Mouse (Mus musculus): Measurements from ENCODE around the gene Gm11114. TPM values are rescaled to one million over a fixed set of nuclear protein-coding genes. Genes with fewer than 3 reads are reported as not detected.

The Gm11114 gene
- not detected in 2 replicates for polyA plus RNA-seq (2016; fragmentation: Nextera tagmentation; extraction: Ambion mirVana)

DNA sequence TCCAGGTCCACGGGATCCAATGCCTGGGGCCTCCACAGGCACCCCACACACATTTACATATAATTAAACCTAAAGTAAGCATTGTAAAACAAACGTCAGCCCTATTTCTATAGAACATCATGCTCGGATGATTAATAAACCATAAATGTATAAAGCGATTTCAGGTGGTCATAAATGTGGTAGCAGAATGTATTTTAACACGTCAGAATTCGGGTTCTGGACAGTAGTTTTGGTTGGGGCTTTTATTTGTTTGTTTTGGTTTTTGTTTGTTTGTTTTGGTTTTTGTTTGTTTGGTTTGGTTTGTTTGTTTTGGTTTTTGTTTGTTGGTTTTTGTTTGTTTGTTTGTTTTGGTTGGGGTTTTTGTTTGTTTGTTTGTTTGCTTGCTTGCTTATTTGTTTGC, at the start of gene Gm11114:
Gm11114 (plus strand) TSS at position 301 of the 400 bp plus-strand sequence.
- Histone ChIP-seq H3K27ac (no peak within 1 kb of the TSS), H3K4me3 (no peak within 1 kb of the TSS), H3K27me3 (ENCODE audit: insufficient read depth, poor library complexity, severe bottlenecking) (no peaks in the 10 kb centered on the region), H3K4me1 (replicated peaks) (no peaks in the 10 kb centered on the region), H3K9me3 (no peaks in the 10 kb centered on the region), H3K36me3 (no peaks in the 10 kb centered on the region)
- DNase-seq (ENCODE audit: low spot score): no peak
- WGBS: 86% methylated on average over 6 of the region's 6 CpGs

DNA sequence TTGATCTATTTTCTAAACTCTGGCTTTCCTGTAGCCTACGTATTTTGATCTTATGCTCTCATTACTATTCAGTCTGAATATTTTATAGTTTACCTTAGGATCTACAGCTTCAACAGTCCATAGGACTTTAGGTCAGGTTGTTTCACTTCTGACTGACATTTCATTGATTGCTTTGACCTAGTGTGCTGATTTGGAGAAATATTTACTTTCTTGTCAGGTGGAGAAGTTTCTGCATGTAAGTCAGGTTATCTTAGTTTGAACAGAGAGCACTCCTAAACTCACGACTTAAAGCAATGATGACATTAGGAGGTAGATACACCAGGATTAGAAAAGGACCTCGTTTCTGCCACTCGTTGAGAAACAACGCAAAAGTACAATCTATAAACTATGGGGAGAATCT, 45.7 kb upstream of the Gm11114 start:
- Histone ChIP-seq H3K4me3 (no peak overlapping the region), H3K9me3 (no peaks in the 10 kb centered on the region), H3K4me1 (replicated peaks) (no peaks in the 10 kb centered on the region), H3K27ac (no peak overlapping the region), H3K36me3 (no peaks in the 10 kb centered on the region), H3K27me3 (ENCODE audit: insufficient read depth, poor library complexity, severe bottlenecking) (no peaks in the 10 kb centered on the region)
- 89% methylated on average over 5 of the region's 5 CpGs for WGBS
- DNase-seq (ENCODE audit: low spot score): no peak

DNA sequence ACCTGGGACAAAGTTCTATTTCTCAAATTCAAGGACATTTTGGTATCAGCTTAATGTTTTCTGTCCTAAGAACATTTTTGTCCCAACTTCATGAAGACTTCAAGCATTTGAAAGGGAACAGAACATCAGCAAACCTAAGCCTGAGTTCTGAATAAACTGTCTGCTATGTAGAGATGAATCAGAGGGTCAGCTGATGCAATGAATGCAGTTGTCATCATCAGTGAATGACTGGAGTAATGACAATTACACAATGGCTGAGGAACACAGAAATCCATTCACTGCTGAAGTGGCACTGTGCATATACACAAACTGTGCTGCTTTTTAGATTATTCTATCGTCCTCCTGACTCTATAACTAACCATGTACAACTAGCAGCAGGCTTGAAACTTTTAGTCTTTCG, 38.5 kb upstream of the Gm11114 start:
- Histone ChIP-seq H3K9me3 (no peaks in the 10 kb centered on the region), H3K4me3 (no peak overlapping the region)

DNA sequence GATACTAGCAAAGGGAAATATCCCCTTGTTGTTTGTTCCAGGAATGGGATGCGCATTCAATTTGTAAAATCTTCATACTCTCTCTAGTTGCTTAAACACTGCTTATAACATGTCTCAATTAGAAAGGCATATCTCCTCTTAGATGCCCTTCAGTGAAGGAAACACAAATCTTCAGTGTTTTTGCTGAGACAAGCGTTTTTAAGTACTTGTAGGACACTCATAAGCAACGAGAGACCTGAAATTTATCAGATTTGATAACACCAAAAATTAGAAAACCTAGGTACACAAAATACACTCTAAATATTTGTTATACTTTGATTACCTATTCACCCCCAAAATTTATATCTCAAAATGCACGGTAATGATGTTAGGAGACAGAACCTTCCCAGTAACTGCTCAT, 9.7 kb upstream of the Gm11114 start:
- H3K27me3 ChIP-seq (ENCODE audit: insufficient read depth, poor library complexity, severe bottlenecking): no peaks in the 10 kb centered on the region
- no peak for DNase-seq (ENCODE audit: low spot score)
- H3K36me3 ChIP-seq: no peaks in the 10 kb centered on the region
- H3K9me3 ChIP-seq: no peaks in the 10 kb centered on the region
- no peaks in the 10 kb centered on the region for H3K4me1 ChIP-seq (replicated peaks)
- H3K27ac ChIP-seq: no peak overlapping the region
- WGBS: 84% methylated on average over 4 of the region's 4 CpGs
- H3K4me3 ChIP-seq: no peak overlapping the region

More for the DNA sequence above, 38.5 kb upstream of the Gm11114 start:
- Histone ChIP-seq H3K27me3 (ENCODE audit: insufficient read depth, poor library complexity, severe bottlenecking) (no peaks in the 10 kb centered on the region), H3K36me3 (no peaks in the 10 kb centered on the region), H3K27ac (no peak overlapping the region), H3K4me1 (replicated peaks) (no peaks in the 10 kb centered on the region)
- no peak for DNase-seq (ENCODE audit: low spot score)
- 90% methylated on average over 2 of the region's 2 CpGs for WGBS

DNA sequence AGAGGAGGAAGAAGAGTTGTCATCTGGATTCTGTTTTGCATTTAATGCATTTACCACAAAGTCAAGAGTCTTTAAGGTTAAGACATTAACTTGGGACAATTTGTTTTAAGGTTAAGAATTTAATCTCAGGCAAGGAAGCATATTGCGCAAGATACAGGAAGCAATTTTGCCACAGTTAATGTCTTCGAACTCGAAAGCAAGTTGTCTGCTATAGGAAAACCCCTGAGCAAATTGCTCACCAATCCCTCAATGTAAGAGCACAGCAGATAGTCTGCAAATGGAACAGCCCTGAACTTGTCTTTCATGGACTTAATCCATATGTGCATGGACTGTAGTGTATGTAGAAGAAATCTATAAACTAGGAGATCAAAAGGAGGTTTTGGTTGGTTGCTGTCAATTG, 9.2 kb upstream of the Gm11114 start:
- no peak for DNase-seq (ENCODE audit: low spot score)
- WGBS: 93% methylated on average over 3 of the region's 3 CpGs
- Histone ChIP-seq H3K27ac (no peak overlapping the region), H3K27me3 (ENCODE audit: insufficient read depth, poor library complexity, severe bottlenecking) (no peaks in the 10 kb centered on the region), H3K4me3 (no peak overlapping the region), H3K4me1 (replicated peaks) (no peaks in the 10 kb centered on the region), H3K36me3 (no peaks in the 10 kb centered on the region), H3K9me3 (no peaks in the 10 kb centered on the region)

DNA sequence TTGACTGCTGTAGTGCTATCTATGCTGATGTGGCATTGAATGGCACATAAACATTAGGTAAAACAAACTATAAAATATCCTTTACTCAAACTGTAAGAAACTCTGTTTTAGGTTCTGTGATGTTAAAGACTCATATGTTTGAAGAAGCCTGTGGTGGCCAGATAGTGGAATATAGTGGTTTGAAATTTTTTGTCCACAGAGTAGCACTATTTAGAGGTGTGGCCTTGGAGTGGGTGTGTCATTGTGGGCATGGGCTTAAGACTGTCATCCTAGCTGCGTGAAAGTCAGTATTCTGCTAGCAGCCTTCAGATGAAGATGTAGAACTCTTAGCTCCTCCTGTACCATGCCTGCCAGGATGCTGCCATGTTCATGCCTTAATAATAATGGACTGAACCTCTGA, 3.5 kb downstream of the Gm11114 start:
- WGBS: 56% methylated on average over 1 of the region's 1 CpGs
- no peaks in the 10 kb centered on the region for H3K27me3 ChIP-seq (ENCODE audit: insufficient read depth, poor library complexity, severe bottlenecking)
- H3K4me3 ChIP-seq: no peak overlapping the region
- no peaks in the 10 kb centered on the region for H3K9me3 ChIP-seq
- H3K27ac ChIP-seq: no peak overlapping the region
- peaks cover 3% of the 10 kb centered on the region; the same call in 1 of the 2 replicates for H3K4me1 ChIP-seq (replicated peaks)
- no peak for DNase-seq (ENCODE audit: low spot score)
- H3K36me3 ChIP-seq: no peaks in the 10 kb centered on the region

DNA sequence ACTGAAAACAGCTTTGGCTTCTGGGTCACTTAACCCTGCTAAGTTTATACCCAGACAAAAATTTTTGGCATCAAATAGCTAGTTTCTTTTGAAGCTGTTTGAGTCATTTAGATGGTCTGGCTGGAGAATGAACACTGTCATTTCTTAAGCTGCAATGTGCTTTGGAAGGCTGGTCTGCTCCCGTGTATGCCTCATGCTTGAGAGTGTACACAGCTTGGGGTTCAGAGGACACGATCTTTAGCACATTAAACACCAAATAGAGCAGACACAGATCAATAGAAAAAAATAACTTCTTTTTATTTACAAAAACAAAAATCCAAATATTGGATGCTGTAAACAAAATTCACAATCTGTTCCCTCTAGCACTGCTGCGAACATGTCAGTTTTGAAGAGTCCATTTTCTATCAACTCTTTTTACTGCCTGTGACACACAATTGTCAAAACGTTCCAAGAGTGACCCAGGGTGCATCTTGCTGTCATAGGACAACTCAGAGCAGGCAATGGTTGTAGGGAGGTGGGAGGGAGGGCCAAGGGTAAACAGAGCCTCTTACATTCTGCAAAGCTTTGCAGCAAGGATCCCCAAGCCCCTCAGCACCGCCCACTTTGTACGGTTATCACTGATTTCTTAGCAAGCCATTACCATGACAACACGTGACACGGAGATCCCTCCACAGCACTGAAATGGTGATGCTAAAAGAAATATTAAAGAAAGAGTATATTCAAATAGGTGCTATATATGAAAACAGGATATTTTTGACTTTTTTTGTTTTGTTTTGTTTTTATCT, 7.8 kb downstream of the Gm11114 start:
- Histone ChIP-seq H3K4me3 (no peak overlapping the region), H3K27ac (no peak overlapping the region), H3K27me3 (ENCODE audit: insufficient read depth, poor library complexity, severe bottlenecking) (peaks cover 15% of the 10 kb centered on the region), H3K36me3 (no peaks in the 10 kb centered on the region), H3K4me1 (replicated peaks) (peaks cover 3% of the 10 kb centered on the region; the same call in 1 of the 2 replicates), H3K9me3 (no peaks in the 10 kb centered on the region)
- 59% methylated on average over 8 of the region's 8 CpGs for WGBS
- no peak for DNase-seq (ENCODE audit: low spot score)

DNA sequence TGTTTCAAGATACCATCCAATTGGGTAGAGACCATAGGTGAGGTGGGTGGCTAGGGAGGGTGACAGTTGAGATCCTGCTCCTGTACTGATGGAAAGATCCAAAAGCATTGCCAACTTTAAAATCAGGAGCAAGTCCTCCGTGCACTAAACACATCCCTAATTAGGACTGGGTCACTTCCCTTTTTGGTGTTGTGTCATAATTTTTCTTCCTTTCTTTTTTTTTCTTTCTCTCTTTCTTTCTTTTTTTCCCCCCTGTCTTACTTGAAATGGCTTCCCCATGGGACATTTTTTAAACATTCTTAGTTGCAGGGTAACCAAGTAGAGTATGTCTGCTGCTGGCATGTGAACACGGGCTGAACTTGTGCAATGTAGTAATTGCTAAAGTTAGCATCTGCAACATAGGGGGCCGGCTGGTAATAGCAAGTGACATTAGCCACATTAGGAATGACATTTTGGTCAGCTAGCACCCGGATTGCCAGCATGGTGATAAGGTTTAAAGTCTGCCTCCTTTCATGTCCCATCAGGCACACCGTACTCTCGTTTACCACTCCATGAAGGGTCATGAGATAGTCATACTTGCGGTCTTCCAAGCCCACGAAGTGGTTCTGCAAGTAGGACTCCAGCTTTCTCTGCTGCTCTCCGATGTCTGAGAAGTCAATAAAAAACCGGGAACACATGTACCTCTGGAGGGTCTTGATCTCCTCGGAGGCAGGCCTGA, 11.7 kb downstream of the Gm11114 start:
- DNase-seq (ENCODE audit: low spot score): no peak
- Histone ChIP-seq H3K27ac (no peak overlapping the region), H3K9me3 (no peaks in the 10 kb centered on the region), H3K36me3 (no peaks in the 10 kb centered on the region), H3K4me1 (replicated peaks) (peaks cover 17% of the 10 kb centered on the region), H3K4me3 (no peak overlapping the region), H3K27me3 (ENCODE audit: insufficient read depth, poor library complexity, severe bottlenecking) (peaks cover 31% of the 10 kb centered on the region)
- 86% methylated on average over 11 of the region's 11 CpGs for WGBS

DNA sequence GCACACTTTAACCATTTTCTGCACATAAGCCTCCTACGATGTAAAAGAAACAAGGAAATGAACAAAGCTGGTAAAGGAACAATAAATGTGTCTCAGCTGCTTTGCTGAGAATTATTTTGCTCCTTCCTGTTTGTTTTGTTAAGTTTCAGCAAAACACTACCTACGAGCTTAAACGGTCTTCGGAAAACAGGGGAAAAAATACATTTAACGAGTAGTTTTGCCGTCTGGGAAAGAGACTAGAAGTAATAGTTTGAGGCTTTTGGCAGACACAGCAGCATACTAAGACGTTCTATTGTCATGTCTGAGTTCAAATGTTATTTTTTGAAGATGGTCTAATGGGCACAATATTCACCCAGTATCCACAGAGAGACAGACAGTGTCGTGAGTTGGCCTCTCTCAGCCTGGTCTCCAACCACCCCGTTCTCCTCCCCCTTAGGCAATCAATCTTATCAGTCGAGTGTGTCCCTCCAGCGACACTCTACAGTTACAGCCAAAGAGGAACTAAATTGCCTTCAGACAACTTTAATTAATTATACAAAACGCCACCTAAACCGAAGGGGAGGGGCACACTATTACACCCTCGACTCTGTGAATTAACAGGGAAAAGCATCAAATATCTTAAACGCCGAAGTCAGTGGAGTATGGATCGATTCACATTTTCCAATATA, 12.8 kb downstream of the Gm11114 start:
- H3K27ac ChIP-seq: no peak overlapping the region
- H3K9me3 ChIP-seq: no peaks in the 10 kb centered on the region
- WGBS: 53% methylated on average over 17 of the region's 17 CpGs
- no peaks in the 10 kb centered on the region for H3K36me3 ChIP-seq
- no peak for DNase-seq (ENCODE audit: low spot score)
- H3K27me3 ChIP-seq (ENCODE audit: insufficient read depth, poor library complexity, severe bottlenecking): peaks cover 31% of the 10 kb centered on the region
- peak overlapping the region; percentile 76 for H3K4me3 ChIP-seq
- H3K4me1 ChIP-seq (replicated peaks): peaks cover 17% of the 10 kb centered on the region

DNA sequence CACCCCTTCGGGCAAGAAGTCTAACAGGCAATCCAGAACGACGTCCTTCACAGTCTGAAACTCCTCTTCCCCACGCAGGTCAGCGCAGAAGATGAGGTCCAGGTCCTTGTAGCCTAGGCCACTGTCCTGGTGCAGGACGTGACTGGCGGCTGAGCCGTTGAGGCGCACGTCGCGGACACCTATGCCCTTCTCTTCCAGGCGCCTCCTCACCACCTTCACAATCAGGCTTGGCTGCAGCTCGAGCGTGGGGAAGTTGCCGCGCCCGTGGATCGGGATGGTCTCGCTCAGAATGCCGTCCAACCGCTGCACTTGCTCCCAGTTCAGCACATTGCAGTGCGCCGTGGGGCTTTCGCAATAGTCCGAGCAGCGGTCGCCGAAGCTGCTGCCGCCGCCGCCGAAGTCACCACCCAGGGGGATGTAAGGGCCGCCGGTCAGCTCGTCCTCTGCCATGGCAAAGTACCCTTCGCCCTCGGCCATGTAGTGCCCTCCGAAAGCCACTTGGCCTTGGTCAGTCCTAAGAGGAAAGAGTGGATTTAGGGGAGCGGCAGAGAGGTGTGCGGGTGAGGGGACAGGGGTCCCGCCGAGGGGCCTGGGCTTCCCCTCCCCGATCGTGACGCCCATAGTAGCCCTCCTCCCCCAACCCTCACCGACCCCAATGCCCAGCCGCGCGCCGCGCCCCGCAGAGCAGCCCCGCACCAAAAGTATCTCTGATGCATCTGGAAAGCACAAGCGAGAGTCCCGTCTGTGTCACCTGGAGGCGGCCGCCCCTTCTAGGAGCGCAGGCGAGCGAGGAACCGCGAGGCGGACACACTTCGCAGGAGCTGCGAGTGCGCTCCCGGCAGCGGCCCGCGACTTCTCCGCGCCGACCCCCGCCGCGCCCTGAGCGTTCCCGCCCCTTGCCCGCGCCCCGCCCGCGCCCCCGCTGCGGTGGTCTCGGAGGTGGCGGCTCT, 14.0 kb downstream of the Gm11114 start:
- H3K36me3 ChIP-seq: no peaks in the 10 kb centered on the region
- 1% methylated on average over 88 of the region's 88 CpGs for WGBS
- no peaks in the 10 kb centered on the region for H3K9me3 ChIP-seq
- peak overlapping the region; percentile 80 for H3K27ac ChIP-seq
- H3K4me1 ChIP-seq (replicated peaks): peaks cover 14% of the 10 kb centered on the region
- peak overlapping the region; percentile 76 for H3K4me3 ChIP-seq
- DNase-seq (ENCODE audit: low spot score): peak; percentile 57
- peaks cover 31% of the 10 kb centered on the region for H3K27me3 ChIP-seq (ENCODE audit: insufficient read depth, poor library complexity, severe bottlenecking)

DNA sequence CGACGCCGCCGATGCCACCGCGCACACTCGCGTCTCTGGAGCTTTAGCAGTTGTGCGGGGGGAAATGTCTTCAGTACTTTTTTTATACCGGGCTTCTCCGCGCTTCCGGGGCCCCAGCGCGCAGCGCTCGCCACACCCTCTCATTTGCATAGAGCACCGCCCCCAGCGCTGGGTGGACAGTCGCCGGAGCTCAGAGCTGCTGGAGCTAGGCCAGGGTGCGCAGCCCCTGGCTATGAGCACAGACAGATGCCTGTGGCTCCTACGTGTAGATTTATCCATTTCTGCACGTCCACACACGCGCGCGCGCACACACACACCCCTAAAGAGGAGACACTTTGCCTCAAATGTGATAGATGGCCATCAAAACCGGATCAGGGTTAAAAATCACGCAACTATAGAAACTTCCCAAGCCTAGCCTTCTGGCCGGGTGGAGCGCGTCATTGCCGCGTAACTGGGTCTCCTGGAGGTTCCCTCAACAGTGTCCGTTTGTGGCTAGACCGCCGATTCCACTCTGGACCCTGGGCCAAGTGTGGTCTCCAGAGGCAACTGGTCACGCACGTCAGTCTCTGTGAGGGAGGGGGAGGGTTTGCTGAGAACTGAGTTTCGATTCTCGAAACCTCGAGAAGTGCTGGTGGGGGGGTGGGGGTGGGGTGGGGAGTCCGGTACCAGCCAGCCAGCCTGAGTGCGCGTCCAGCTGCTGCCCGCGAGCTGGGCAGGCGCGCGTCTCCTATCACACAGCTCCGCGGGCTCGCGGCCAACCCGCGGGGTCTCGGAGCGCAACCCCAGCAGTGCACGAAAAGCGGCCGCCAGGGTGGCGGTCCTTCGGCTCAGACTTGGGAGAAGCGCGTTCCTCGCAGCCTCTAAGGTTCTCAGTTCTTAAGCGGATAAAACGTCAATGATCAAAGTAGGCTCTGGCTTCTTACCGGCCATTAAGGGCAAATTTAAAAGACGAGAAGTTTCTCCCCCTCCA, 15.0 kb downstream of the Gm11114 start, which contains the start of gene Tent5a:
Tent5a (minus strand) TSS at position 107 of the 970 bp plus-strand sequence.
- peak within 1 kb of the TSS; percentile 80 for H3K27ac ChIP-seq
- H3K9me3 ChIP-seq: no peaks in the 10 kb centered on the region
- H3K4me1 ChIP-seq (replicated peaks): peaks cover 14% of the 10 kb centered on the region
- WGBS: under 1% methylated on average over 72 of the region's 72 CpGs
- peak; percentile 85 for DNase-seq (ENCODE audit: low spot score)
- H3K4me3 ChIP-seq: peak within 1 kb of the TSS; percentile 76
- H3K27me3 ChIP-seq (ENCODE audit: insufficient read depth, poor library complexity, severe bottlenecking): peaks cover 31% of the 10 kb centered on the region
- H3K36me3 ChIP-seq: no peaks in the 10 kb centered on the region
